Mouse (Mus musculus): ENCODE results near the gene Tgm6. TPM values are rescaled to one million over a fixed set of nuclear protein-coding genes. Genes with fewer than 3 reads are reported as not detected.

Gene Tgm6
- total RNA-seq (2012; rRNA removed), result not detected in 2 replicates
- not detected in 2 replicates for total RNA-seq (2014; rRNA removed)
- 0.08 and 0.09 TPM in 2 replicates for polyA plus RNA-seq (2012; ENCODE audit: insufficient read length, low read depth)

DNA sequence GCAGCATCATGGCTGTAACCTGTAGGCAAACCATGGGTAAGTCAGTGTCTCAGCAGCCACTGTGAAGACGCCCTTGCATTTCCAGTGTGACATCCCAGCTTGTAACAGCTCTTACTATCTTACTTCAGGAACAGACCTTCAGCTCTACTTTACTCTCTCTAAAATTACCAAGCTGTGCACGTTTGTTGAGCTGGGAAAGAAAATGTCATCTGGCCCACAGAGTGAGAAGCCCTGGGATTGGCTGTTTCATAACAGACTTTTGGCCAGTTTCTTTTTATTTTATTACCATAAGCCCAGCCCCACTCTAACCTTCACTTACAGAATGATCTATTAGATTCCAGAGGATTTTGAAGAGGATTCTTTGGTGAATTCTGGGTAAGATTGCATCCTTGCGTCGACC is at the start of gene Tgm6:
Gene Tgm6, plus strand, starts transcription at position 301 of the 400 bp plus-strand sequence.
- dilution Hi-C loops (cut with MboI; ENCODE audit: extremely low pct_ligation_motif_present, extremely low pct_unique_long_range_greater_than_20kb, low sequenced_read_pairs), result no loop called here
- H3K79me2 ChIP-seq (replicated peaks; ENCODE audit: control insufficient read depth, extremely low read depth, insufficient read depth, poor library complexity, severe bottlenecking), result no peaks in the 10 kb centered on the region

DNA sequence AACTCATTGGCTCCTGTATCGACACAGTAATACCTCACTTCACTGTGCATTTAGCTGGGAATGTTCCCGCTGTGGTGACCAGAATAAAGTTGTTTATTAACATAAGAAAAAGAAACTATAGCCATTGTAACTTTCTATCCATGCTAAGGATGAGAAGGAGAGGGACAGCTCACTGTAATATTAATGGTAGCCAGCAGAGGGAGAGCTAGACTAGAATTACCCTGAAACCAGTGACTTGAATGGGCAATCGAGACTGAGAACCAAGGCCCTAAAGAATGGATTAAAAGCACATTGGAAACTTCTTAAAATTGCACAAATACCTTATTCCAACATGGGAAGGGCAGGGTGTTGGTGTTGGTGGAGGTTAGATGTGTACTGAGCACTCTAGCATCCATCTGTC is 44.0 kb upstream of the Tgm6 start:
- no peak overlapping the region for H3K27ac ChIP-seq (ENCODE audit: insufficient read depth, low read depth)
- no peaks in the 10 kb centered on the region for H3K79me2 ChIP-seq (replicated peaks; ENCODE audit: control insufficient read depth, extremely low read depth, insufficient read depth, poor library complexity, severe bottlenecking)
- H3K4me3 ChIP-seq (replicated peaks in 1 of 3; ENCODE audit: low read depth in 2 of 3, low read length in 2 of 3, poor library complexity in 1 of 3), result no peak overlapping the region
- H3K9ac ChIP-seq (ENCODE audit: insufficient read depth, low read depth), result no peak overlapping the region
- H3K9me3 ChIP-seq (replicated peaks; ENCODE audit: low read length), result peaks cover 5% of the 10 kb centered on the region
- no peaks in the 10 kb centered on the region for H3K36me3 ChIP-seq (replicated peaks in 1 of 2; ENCODE audit: control insufficient read depth in 1 of 2, insufficient read depth in 1 of 2, low read length in 1 of 2)
- peaks cover 2 to 8% of the 10 kb centered on the region in 2 experiments; a peak in 2 of 4 replicates for H3K4me1 ChIP-seq (ENCODE audit: control insufficient read depth in 1 of 2, insufficient read depth in 2 of 2)
- in situ Hi-C loops (cut with MboI; ENCODE audit: low pct_ligation_motif_present, low pct_unique_long_range_greater_than_20kb, low sequenced_read_pairs) (loop anchor here (25.0 kb wide), 1 partner anchor 94 kb away; no protein-coding TSS in a partner anchor), dilution Hi-C loops (cut with MboI; ENCODE audit: extremely low pct_ligation_motif_present, extremely low pct_unique_long_range_greater_than_20kb, low sequenced_read_pairs) (no loop called here)
- no peak overlapping the region for H3K4me2 ChIP-seq (ENCODE audit: insufficient read depth, low read depth, poor library complexity, severe bottlenecking)
- DNase-seq (ENCODE audit: extremely low read depth), result peak; percentile 40
- TF ChIP-seq EP300 (IDR thresholded peaks at IDR 0.05; ENCODE audit: low read length) (no peak), RAD21 (IDR thresholded peaks at IDR 0.05; ENCODE audit: low read depth, low read length) (peak; percentile 75), CTCF (conservative IDR thresholded peaks at IDR 0.05 in 1 of 2, IDR thresholded peaks at IDR 0.05 in 1 of 2; ENCODE audit: low read depth in 2 of 2, low read length in 2 of 2) (peak; percentile 60 to 76), SMC3 (IDR thresholded peaks at IDR 0.05; ENCODE audit: low read depth, low read length) (peak; percentile 78)
- no peaks in the 10 kb centered on the region for H3K27me3 ChIP-seq (replicated peaks)

More for the DNA sequence above, at the start of gene Tgm6:
- Histone ChIP-seq H3K27ac (ENCODE audit: insufficient read depth, low read depth) (no peak within 1 kb of the TSS), H3K4me3 (replicated peaks in 1 of 3; ENCODE audit: low read depth in 2 of 3, low read length in 2 of 3, poor library complexity in 1 of 3) (no peak within 1 kb of the TSS), H3K27me3 (replicated peaks) (peaks cover 9% of the 10 kb centered on the region), H3K9me3 (replicated peaks; ENCODE audit: low read length) (no peaks in the 10 kb centered on the region), H3K9ac (ENCODE audit: insufficient read depth, low read depth) (no peak within 1 kb of the TSS), H3K4me2 (ENCODE audit: insufficient read depth, low read depth, poor library complexity, severe bottlenecking) (no peak within 1 kb of the TSS), H3K36me3 (replicated peaks in 1 of 2; ENCODE audit: control insufficient read depth in 1 of 2, insufficient read depth in 1 of 2, low read length in 1 of 2) (no peaks in the 10 kb centered on the region), H3K4me1 (ENCODE audit: control insufficient read depth in 1 of 2, insufficient read depth in 2 of 2) (no peaks in the 10 kb centered on the region)
- TF ChIP-seq ELF1 (IDR thresholded peaks at IDR 0.05; ENCODE audit: low read depth, low read length), result no peak
- in situ Hi-C loops (cut with MboI; ENCODE audit: low pct_ligation_motif_present, low pct_unique_long_range_greater_than_20kb, low sequenced_read_pairs), result no loop called here
- DNase-seq (ENCODE audit: extremely low read depth), result no peak

GRCm38 (mm10) chr2:130070396-130070795 is 41.8 kb upstream of the Tgm6 start:
- in situ Hi-C loops (cut with MboI; ENCODE audit: low pct_ligation_motif_present, low pct_unique_long_range_greater_than_20kb, low sequenced_read_pairs), result loop anchor here (5.0 to 25.0 kb wide), 2 partner anchors 92 to 177 kb away; no protein-coding TSS in a partner anchor
- Histone ChIP-seq H3K79me2 (replicated peaks; ENCODE audit: control insufficient read depth, extremely low read depth, insufficient read depth, poor library complexity, severe bottlenecking) (no peaks in the 10 kb centered on the region), H3K27ac (ENCODE audit: insufficient read depth, low read depth) (no peak overlapping the region), H3K9ac (ENCODE audit: insufficient read depth, low read depth) (no peak overlapping the region), H3K4me1 (ENCODE audit: control insufficient read depth in 1 of 2, insufficient read depth in 2 of 2) (peaks cover 2 to 8% of the 10 kb centered on the region in 2 experiments; a peak in 2 of 4 replicates), H3K4me2 (ENCODE audit: insufficient read depth, low read depth, poor library complexity, severe bottlenecking) (no peak overlapping the region), H3K4me3 (replicated peaks in 1 of 3; ENCODE audit: low read depth in 2 of 3, low read length in 2 of 3, poor library complexity in 1 of 3) (no peak overlapping the region), H3K27me3 (replicated peaks) (no peaks in the 10 kb centered on the region), H3K36me3 (replicated peaks in 1 of 2; ENCODE audit: control insufficient read depth in 1 of 2, insufficient read depth in 1 of 2, low read length in 1 of 2) (no peaks in the 10 kb centered on the region), H3K9me3 (replicated peaks; ENCODE audit: low read length) (peaks cover 5% of the 10 kb centered on the region)
- dilution Hi-C loops (cut with MboI; ENCODE audit: extremely low pct_ligation_motif_present, extremely low pct_unique_long_range_greater_than_20kb, low sequenced_read_pairs), result no loop called here
- no peak for DNase-seq (ENCODE audit: extremely low read depth)
- no peak for TF ChIP-seq NRF1 (IDR thresholded peaks at IDR 0.05; ENCODE audit: low read depth, low read length)

- dilution Hi-C loops (cut with MboI; ENCODE audit: extremely low pct_ligation_motif_present, extremely low pct_unique_long_range_greater_than_20kb, low sequenced_read_pairs), result no loop called here
Observed at GRCm38 (mm10) chr2:130112804-130113203, 588 bp downstream of the Tgm6 start.

More at GRCm38 (mm10) chr2:130112804-130113203, 588 bp downstream of the Tgm6 start:
- Histone ChIP-seq H3K27me3 (replicated peaks) (peaks cover 9% of the 10 kb centered on the region), H3K9ac (ENCODE audit: insufficient read depth, low read depth) (no peak overlapping the region), H3K4me3 (replicated peaks in 1 of 3; ENCODE audit: low read depth in 2 of 3, low read length in 2 of 3, poor library complexity in 1 of 3) (no peak overlapping the region), H3K9me3 (replicated peaks; ENCODE audit: low read length) (no peaks in the 10 kb centered on the region), H3K36me3 (replicated peaks in 1 of 2; ENCODE audit: control insufficient read depth in 1 of 2, insufficient read depth in 1 of 2, low read length in 1 of 2) (no peaks in the 10 kb centered on the region), H3K4me1 (ENCODE audit: control insufficient read depth in 1 of 2, insufficient read depth in 2 of 2) (no peaks in the 10 kb centered on the region), H3K27ac (ENCODE audit: insufficient read depth, low read depth) (no peak overlapping the region), H3K4me2 (ENCODE audit: insufficient read depth, low read depth, poor library complexity, severe bottlenecking) (no peak overlapping the region), H3K79me2 (replicated peaks; ENCODE audit: control insufficient read depth, extremely low read depth, insufficient read depth, poor library complexity, severe bottlenecking) (no peaks in the 10 kb centered on the region)
- no peak for TF ChIP-seq PAX5 (IDR thresholded peaks at IDR 0.05; ENCODE audit: low read length)
- no peak for TF ChIP-seq UBTF (IDR thresholded peaks at IDR 0.05; ENCODE audit: low read depth, low read length)
- DNase-seq (ENCODE audit: extremely low read depth), result no peak
- in situ Hi-C loops (cut with MboI; ENCODE audit: low pct_ligation_motif_present, low pct_unique_long_range_greater_than_20kb, low sequenced_read_pairs), result no loop called here

All from CH12.LX (cell line).